Mouse (Mus musculus) spleen, adult 18-20 months (tissue): ENCODE measurements around the gene Map4k4.

ENCODE experiments used
- DNase-seq, 2 experiments: peaks; one replicate each; pipeline ENCODE4 v3.0.0; 2022; ENCODE audit warnings: mixed read lengths in 2 of 2

Gene Map4k4

GRCm38 (mm10) chr1:39968999-39969398 is 68.3 kb downstream of the Map4k4 start:
- no peak for DNase-seq

GRCm38 (mm10) chr1:39969771-39970406 is 69.2 kb downstream of the Map4k4 start:
- no peak for DNase-seq

GRCm38 (mm10) chr1:39972411-39972810 is 71.7 kb downstream of the Map4k4 start:
- DNase-seq, result no peak

- no peak for DNase-seq
Observed at GRCm38 (mm10) chr1:39973911-39974310, 73.2 kb downstream of the Map4k4 start.

GRCm38 (mm10) chr1:39975005-39975404 is 74.3 kb downstream of the Map4k4 start:
- DNase-seq, result no peak

- DNase-seq, result no peak
Observed at GRCm38 (mm10) chr1:39976107-39976506, 75.4 kb downstream of the Map4k4 start.

GRCm38 (mm10) chr1:39976847-39977744 is 76.4 kb downstream of the Map4k4 start:
- no peak for DNase-seq

GRCm38 (mm10) chr1:39978781-39979486 is 78.2 kb downstream of the Map4k4 start:
- no peak for DNase-seq

GRCm38 (mm10) chr1:39980314-39981290 is 79.9 kb downstream of the Map4k4 start:
- no peak for DNase-seq

- no peak for DNase-seq
Observed at GRCm38 (mm10) chr1:39981970-39982369, 81.3 kb downstream of the Map4k4 start.

GRCm38 (mm10) chr1:39982727-39983487 is 82.2 kb downstream of the Map4k4 start:
- no peak for DNase-seq

- DNase-seq, result no peak
Observed at GRCm38 (mm10) chr1:39984331-39984730, 83.6 kb downstream of the Map4k4 start.

GRCm38 (mm10) chr1:39986820-39987219 is 86.1 kb downstream of the Map4k4 start:
- no peak for DNase-seq

GRCm38 (mm10) chr1:39988841-39989240 is 88.1 kb downstream of the Map4k4 start:
- no peak for DNase-seq

GRCm38 (mm10) chr1:39990041-39990440 is 89.3 kb downstream of the Map4k4 start:
- DNase-seq, result no peak

GRCm38 (mm10) chr1:39993921-39994320 is 93.2 kb downstream of the Map4k4 start:
- DNase-seq, result no peak

GRCm38 (mm10) chr1:39995593-39995992 is 94.9 kb downstream of the Map4k4 start:
- no peak for DNase-seq

GRCm38 (mm10) chr1:40000476-40000875 is 99.8 kb downstream of the Map4k4 start:
- no peak for DNase-seq

- peak in 1 of 2 experiments; percentile 32 for DNase-seq
Observed at GRCm38 (mm10) chr1:40000899-40001298, 100.2 kb downstream of the Map4k4 start.

GRCm38 (mm10) chr1:40002129-40002727 is 101.5 kb downstream of the Map4k4 start:
- no peak for DNase-seq
